7 mouse cellular contexts compared by ENCODE assay signal in the genomic region with DNA sequence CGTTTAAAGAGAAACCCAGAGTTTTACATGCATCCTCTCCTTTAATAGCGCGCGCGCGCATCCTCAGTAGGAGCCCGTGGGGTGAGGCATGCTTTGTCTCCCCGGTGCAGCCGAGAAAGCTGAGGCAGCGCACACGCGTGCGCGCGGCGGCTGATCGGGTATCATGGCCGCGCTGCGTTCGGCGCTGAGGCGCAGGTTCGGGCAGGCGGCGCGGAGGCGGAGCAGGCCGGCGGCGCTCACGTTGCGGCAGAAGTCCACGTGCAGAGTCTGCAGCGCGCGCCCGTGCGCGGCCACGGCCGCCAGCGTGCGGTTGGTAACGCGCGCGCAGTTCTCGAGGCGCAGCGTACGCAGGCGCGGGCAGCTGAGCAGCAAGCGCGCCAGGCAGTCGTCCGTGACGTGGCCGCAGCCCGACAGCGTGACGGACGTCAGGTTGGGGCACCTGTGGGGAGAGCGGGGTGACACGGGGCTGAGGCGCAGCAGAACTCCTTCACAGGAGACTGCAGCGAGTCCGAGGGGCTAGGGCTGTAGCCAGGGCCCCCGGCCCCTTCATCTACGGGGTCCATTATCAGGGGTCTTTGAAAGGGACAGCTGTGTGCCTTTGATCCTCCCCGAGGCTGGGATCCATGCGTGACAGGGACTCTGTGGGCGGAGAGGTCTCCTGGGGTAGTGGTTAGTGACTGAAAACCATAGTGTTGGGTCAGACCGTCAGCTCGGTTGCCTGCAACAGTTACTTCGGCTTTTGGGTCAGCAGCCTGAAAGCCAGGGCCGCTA. TPM values are rescaled to one million over a fixed set of nuclear protein-coding genes. Genes with fewer than 3 reads are reported as not detected.
DNase-seq lines count a peak whose midpoint lies in the region; ATAC-seq and TF ChIP-seq lines count a peak whose summit lies in the region.

No protein-coding gene starts in this region.

- H3K4me2 ChIP-seq in embryonic facial prominence, embryonic 12.5 days (replicated peaks) = peak overlapping the region; percentile 90
- peak overlapping the region; percentile 98 for H3K4me2 ChIP-seq in limb, embryonic 13.5 days (replicated peaks)
- H3K4me2 ChIP-seq in midbrain, embryonic 16.5 days (ENCODE audit: low read length) = peak overlapping the region; percentile 71

- WGBS in embryonic facial prominence, embryonic 12.5 days = under 1% methylated on average over 78 of the region's 78 CpGs
- WGBS in heart, adult 2 months = under 1% methylated on average over 78 of the region's 78 CpGs
- WGBS in limb, embryonic 13.5 days = under 1% methylated on average over 78 of the region's 78 CpGs
- WGBS in midbrain, embryonic 16.5 days = under 1% methylated on average over 78 of the region's 78 CpGs

- peak; percentile 87 for ATAC-seq in embryonic facial prominence, embryonic 12.5 days (ENCODE audit: insufficient number of reproducible peaks, insufficient read depth, low FRiP score, low TSS enrichment)
- ATAC-seq in limb, embryonic 13.5 days (ENCODE audit: low FRiP score, low read depth) = peak; percentile 86
- peak; percentile 94 for ATAC-seq in midbrain, embryonic 16.5 days

- intact Hi-C loops in heart, adult 2 months (cut with DNase I) = loop anchor here (2.0 to 5.0 kb wide), 3 partner anchors 81 to 276 kb away; partner anchors contain the start of gene Usp3

- peak overlapping the region; percentile 92 for H3K27ac ChIP-seq in embryonic facial prominence, embryonic 12.5 days
- H3K27ac ChIP-seq in heart, adult 2 months = peak overlapping the region; percentile 97
- peak overlapping the region; percentile 96 for H3K27ac ChIP-seq in limb, embryonic 13.5 days
- H3K27ac ChIP-seq in midbrain, embryonic 16.5 days (ENCODE audit: low read length) = peak overlapping the region; percentile 92

- peak overlapping the region; percentile 54 for H3K4me3 ChIP-seq in embryonic facial prominence, embryonic 12.5 days
- peak overlapping the region; percentile 77 for H3K4me3 ChIP-seq in heart, adult 2 months
- H3K4me3 ChIP-seq in limb, embryonic 13.5 days = peak overlapping the region; percentile 66
- peak overlapping the region; percentile 46 for H3K4me3 ChIP-seq in midbrain, embryonic 16.5 days (ENCODE audit: low read depth, low read length)

- H3K36me3 ChIP-seq in embryonic facial prominence, embryonic 12.5 days = peaks cover 44% of the 10 kb centered on the region
- H3K36me3 ChIP-seq in heart, adult 2 months (ENCODE audit: control insufficient read depth, insufficient read depth, low read length) = no peaks in the 10 kb centered on the region
- H3K36me3 ChIP-seq in limb, embryonic 13.5 days = peaks cover 68% of the 10 kb centered on the region
- peaks cover 24% of the 10 kb centered on the region for H3K36me3 ChIP-seq in midbrain, embryonic 16.5 days (ENCODE audit: control insufficient read depth, insufficient read depth, low read length)

- TF ChIP-seq POLR2A in heart, adult 2 months (IDR thresholded peaks at IDR 0.05; ENCODE audit: insufficient read depth, low read depth, low read length) = peak; percentile 79; the same call in 1 of the 2 replicates

- no peaks in the 10 kb centered on the region for H3K9me3 ChIP-seq in embryonic facial prominence, embryonic 12.5 days
- no peaks in the 10 kb centered on the region for H3K9me3 ChIP-seq in limb, embryonic 13.5 days
- no peaks in the 10 kb centered on the region for H3K9me3 ChIP-seq in midbrain, embryonic 16.5 days (replicated peaks; ENCODE audit: control insufficient read depth, low read length, poor library complexity, severe bottlenecking)

- TF ChIP-seq EP300 in heart, adult 2 months (IDR thresholded peaks at IDR 0.05; ENCODE audit: insufficient read depth, low read depth, low read length) = peak; percentile 34; the same call in 1 of the 2 replicates

- DNase-seq in adrenal gland, postnatal 25 days = peak; percentile 94
- peak; percentile 94 to 97 for DNase-seq in heart, adult 2 months
- peak; percentile 94 for DNase-seq in kidney, adult 8-10 months
- peak; percentile 78 to 92 for DNase-seq in spleen, postnatal 10 days (ENCODE audit: low spot score in 2 of 2)

- TF ChIP-seq CTCF in heart, adult 2 months (IDR thresholded peaks at IDR 0.05) = no peak

- H3K9ac ChIP-seq in embryonic facial prominence, embryonic 12.5 days = peak overlapping the region; percentile 65
- H3K9ac ChIP-seq in heart, adult 2 months (ENCODE audit: low read depth, low read length) = peak overlapping the region; percentile 76
- peak overlapping the region; percentile 84 for H3K9ac ChIP-seq in limb, embryonic 13.5 days
- peak overlapping the region; percentile 58 for H3K9ac ChIP-seq in midbrain, embryonic 16.5 days (ENCODE audit: low read depth, low read length)

- H3K79me2 ChIP-seq in heart, adult 2 months (replicated peaks; ENCODE audit: control insufficient read depth, insufficient read depth, low read length) = no peaks in the 10 kb centered on the region

- H3K4me1 ChIP-seq in embryonic facial prominence, embryonic 12.5 days = peaks cover 24% of the 10 kb centered on the region
- H3K4me1 ChIP-seq in heart, adult 2 months (ENCODE audit: control insufficient read depth, insufficient read depth, low read length) = peaks cover 10% of the 10 kb centered on the region
- H3K4me1 ChIP-seq in limb, embryonic 13.5 days = peaks cover 31% of the 10 kb centered on the region
- H3K4me1 ChIP-seq in midbrain, embryonic 16.5 days (ENCODE audit: control insufficient read depth, insufficient read depth, low read length) = peaks cover 7% of the 10 kb centered on the region; the same call in 1 of the 2 replicates

- H3K27me3 ChIP-seq in embryonic facial prominence, embryonic 12.5 days = no peaks in the 10 kb centered on the region
- no peaks in the 10 kb centered on the region for H3K27me3 ChIP-seq in heart, adult 2 months (ENCODE audit: control insufficient read depth, insufficient read depth, low read length)
- no peaks in the 10 kb centered on the region for H3K27me3 ChIP-seq in limb, embryonic 13.5 days
- no peaks in the 10 kb centered on the region for H3K27me3 ChIP-seq in midbrain, embryonic 16.5 days (ENCODE audit: control insufficient read depth, insufficient read depth, low read depth, low read length)

RNA-seq across cellular contexts. Expression of gene Fbxl22, which starts 2.6 kb away (rescaled TPM):
- total RNA-seq in adrenal gland, postnatal 25 days (2021) = 0.48 and 0.64 TPM in 2 replicates
- 2.3 and 2.5 TPM in 2 replicates for polyA plus RNA-seq in embryonic facial prominence, embryonic 12.5 days (2016; fragmentation: Nextera tagmentation; extraction: Ambion mirVana)
- 10 to 100 TPM; 24.7 to 32.5 TPM for total RNA-seq in heart, adult 2 months (2021)
- 48.5 and 71.4 TPM in 2 replicates for polyA plus RNA-seq in heart, adult 2 months (2012; rRNA removed)
- polyA plus RNA-seq in limb, embryonic 13.5 days (2015; fragmentation: Nextera tagmentation; extraction: Ambion mirVana) = 5.3 and 5.9 TPM in 2 replicates
- polyA plus RNA-seq in midbrain, embryonic 16.5 days (2015; fragmentation: Nextera tagmentation; extraction: Ambion mirVana) = 0.72 and 1.2 TPM in 2 replicates

Comparison
In these comparisons a context has a peak if more than half of its experiments do, and no peak if none do; other contexts are left out.
1. Peak in every context shown above with its lines: DNase-seq, ATAC-seq, H3K4me3 ChIP-seq and H3K27ac ChIP-seq.